Mouse (Mus musculus) MEL (cell line): Measurements from ENCODE around the gene Pip4k2a. TPM values are rescaled to one million over a fixed set of nuclear protein-coding genes. Genes with fewer than 3 reads are reported as not detected.

ENCODE experiments used
- DNase-seq: peaks from one replicate; pipeline ENCODE4 v3.0.0; 2011; ENCODE audit warnings: low read depth, low spot score
- H3K27ac ChIP-seq: 2 replicates; pipeline ENCODE4 v1.5.1; 2012; ENCODE audit warnings: low read depth, mild to moderate bottlenecking, control low read depth, low read length, moderate library complexity; ENCODE audit not compliant: control insufficient read depth
- H3K27me3 ChIP-seq, 2 experiments: fragments of 150-350 bp in 1 of 2; sonication (generic) in 1 of 2; 2 replicates each; pipeline ENCODE4 v1.6.1; 2012; ENCODE audit warnings: low read length in 2 of 2, mild to moderate bottlenecking in 2 of 2, improper control_type of control experiment in 1 of 2, moderate library complexity in 1 of 2; ENCODE audit not compliant: insufficient read depth in 2 of 2, control insufficient read depth in 1 of 2
- H3K36me3 ChIP-seq, 2 experiments: 2 replicates each; pipeline ENCODE4 v1.6.1; 2012 to 2014; ENCODE audit warnings: low read length in 2 of 2, improper control_type of control experiment in 1 of 2, inconsistent platforms in 1 of 2, mild to moderate bottlenecking in 1 of 2; ENCODE audit not compliant: insufficient read depth in 2 of 2, control insufficient read depth in 1 of 2
- H3K4me1 ChIP-seq, 2 experiments: fragments of 150-350 bp in 1 of 2; sonication (generic) in 1 of 2; 2 replicates each; pipeline ENCODE4 v1.6.1; 2012; ENCODE audit warnings: low read length in 2 of 2, improper control_type of control experiment in 1 of 2, mild to moderate bottlenecking in 1 of 2; ENCODE audit not compliant: insufficient read depth in 2 of 2, control insufficient read depth in 1 of 2
- H3K4me3 ChIP-seq, 2 experiments: fragments of 150-350 bp in 1 of 2; sonication (generic) in 1 of 2; 2 replicates each; pipeline ENCODE4 v1.5.1; 2012; ENCODE audit warnings: low read depth in 2 of 2, low read length in 2 of 2, mild to moderate bottlenecking in 2 of 2, moderate library complexity in 2 of 2, control low read depth in 1 of 2, improper control_type of control experiment in 1 of 2; ENCODE audit not compliant: control insufficient read depth in 1 of 2, insufficient read depth in 1 of 2
- H3K79me2 ChIP-seq: 2 replicates; pipeline ENCODE4 v1.6.1; 2012; ENCODE audit warnings: mild to moderate bottlenecking, low read length, moderate library complexity; ENCODE audit not compliant: control insufficient read depth, poor library complexity, insufficient read depth
- H3K9ac ChIP-seq: 2 replicates; pipeline ENCODE4 v1.6.1; 2012; ENCODE audit warnings: low read depth, mild to moderate bottlenecking, control low read depth, low read length, moderate library complexity; ENCODE audit not compliant: control insufficient read depth, poor library complexity, severe bottlenecking
- H3K9me3 ChIP-seq: fragments of 150-350 bp; sonication (generic); replicated peaks from 2 replicates; pipeline ENCODE4 v1.6.1; 2012; ENCODE audit warnings: mild to moderate bottlenecking, low read length, improper control_type of control experiment, moderate library complexity; ENCODE audit not compliant: insufficient read depth
- CHD1 ChIP-seq: IDR thresholded peaks from 2 replicates; pipeline ENCODE4 v1.6.1; 2012; ENCODE audit warnings: low read depth, mild to moderate bottlenecking, inconsistent platforms, low read length, improper control_type of control experiment
- CTCF ChIP-seq, 3 experiments: IDR thresholded peaks in 2 of 3; conservative IDR thresholded peaks in 1 of 3; 2 replicates each; pipeline ENCODE4 v1.5.1; 2011 to 2012; ENCODE audit warnings: low read length in 3 of 3, low read depth in 2 of 3, mild to moderate bottlenecking in 2 of 3, improper control_type of control experiment in 1 of 3, inconsistent platforms in 1 of 3, mixed read lengths in 1 of 3, moderate library complexity in 1 of 3; ENCODE audit not compliant: control insufficient read depth in 1 of 3, insufficient read depth in 1 of 3, poor library complexity in 1 of 3, severe bottlenecking in 1 of 3
- ELF1 ChIP-seq: IDR thresholded peaks from 2 replicates; pipeline ENCODE4 v1.6.1; 2014; ENCODE audit warnings: low read depth, mild to moderate bottlenecking, inconsistent platforms, low read length, improper control_type of control experiment, moderate library complexity
- ETS1 ChIP-seq: IDR thresholded peaks from 2 replicates; pipeline ENCODE4 v1.6.1; 2012; ENCODE audit warnings: low read depth, mild to moderate bottlenecking, inconsistent platforms, low read length, improper control_type of control experiment, moderate library complexity
- HCFC1 ChIP-seq: IDR thresholded peaks from 2 replicates; pipeline ENCODE4 v1.6.1; 2012; ENCODE audit warnings: low read depth, mild to moderate bottlenecking, inconsistent platforms, low read length, improper control_type of control experiment, moderate library complexity
- KAT2A ChIP-seq: conservative IDR thresholded peaks from 2 replicates; pipeline ENCODE4 v1.6.1; 2012; ENCODE audit warnings: low read depth, low read length, improper control_type of control experiment, inconsistent platforms
- MAFK ChIP-seq: IDR thresholded peaks from 2 replicates; pipeline ENCODE4 v1.6.1; 2011; ENCODE audit warnings: low read depth, mild to moderate bottlenecking, low read length, improper control_type of control experiment, borderline replicate concordance
- MEF2A ChIP-seq: IDR thresholded peaks from 2 replicates; pipeline ENCODE4 v1.6.1; 2014; ENCODE audit warnings: low read depth, mild to moderate bottlenecking, inconsistent platforms, low read length, improper control_type of control experiment; ENCODE audit not compliant: poor library complexity, insufficient replicate concordance, severe bottlenecking; ENCODE audit errors: extremely low read depth
- MXI1 ChIP-seq: IDR thresholded peaks from 2 replicates; pipeline ENCODE4 v1.6.1; 2011; ENCODE audit warnings: mild to moderate bottlenecking, low read depth, low read length, improper control_type of control experiment
- MYC ChIP-seq: IDR thresholded peaks from 2 replicates; pipeline ENCODE4 v1.6.1; 2011; ENCODE audit warnings: low read depth, mild to moderate bottlenecking, low read length, improper control_type of control experiment, moderate library complexity
- POLR2AphosphoS2 ChIP-seq: IDR thresholded peaks from 2 replicates; pipeline ENCODE4 v1.6.1; 2011; ENCODE audit warnings: low read length, improper control_type of control experiment
- POLR2AphosphoS5 ChIP-seq: IDR thresholded peaks from 2 replicates; pipeline ENCODE4 v1.6.1; 2012; ENCODE audit warnings: low read depth, borderline replicate concordance, mild to moderate bottlenecking, inconsistent platforms, low read length, moderate library complexity, mixed read lengths
- RAD21 ChIP-seq: IDR thresholded peaks from 2 replicates; pipeline ENCODE4 v1.6.1; 2011; ENCODE audit warnings: mild to moderate bottlenecking, low read depth, low read length, improper control_type of control experiment
- SIN3A ChIP-seq: IDR thresholded peaks from 2 replicates; pipeline ENCODE4 v1.6.1; 2012; ENCODE audit warnings: low read length, improper control_type of control experiment, inconsistent platforms
- USF1 ChIP-seq: IDR thresholded peaks from 2 replicates; pipeline ENCODE4 v1.6.1; 2014; ENCODE audit warnings: low read depth, mild to moderate bottlenecking, inconsistent platforms, low read length, improper control_type of control experiment, moderate library complexity
- ZC3H11A ChIP-seq: IDR thresholded peaks from 2 replicates; pipeline ENCODE4 v1.6.1; 2012; ENCODE audit warnings: low read depth, mild to moderate bottlenecking, inconsistent platforms, low read length, improper control_type of control experiment
- ZKSCAN1 ChIP-seq: IDR thresholded peaks from 2 replicates; pipeline ENCODE4 v1.6.1; 2012; ENCODE audit warnings: low read depth, mild to moderate bottlenecking, inconsistent platforms, low read length, improper control_type of control experiment, moderate library complexity
- ZMIZ1 ChIP-seq: IDR thresholded peaks from 2 replicates; pipeline ENCODE4 v1.6.1; 2012; ENCODE audit warnings: low read depth, mild to moderate bottlenecking, inconsistent platforms, low read length, improper control_type of control experiment, moderate library complexity
- ZNF384 ChIP-seq: IDR thresholded peaks from 2 replicates; pipeline ENCODE4 v1.6.1; 2012; ENCODE audit warnings: low read depth, mild to moderate bottlenecking, inconsistent platforms, low read length, improper control_type of control experiment
- polyA plus RNA-seq, 2 experiments: library from polyadenylated mRNA; stranded (reverse) in 1 of 2; unstranded in 1 of 2; fragments of >175 nt in 1 of 2; fragments of >200 nt in 1 of 2; gene quantifications; 2 replicates each; pipeline versions ENCODE4 v1.2.1 to v1.2.4; 2012; ENCODE audit warnings: low replicate concordance in 2 of 2, low read depth in 1 of 2; ENCODE audit not compliant: insufficient read length in 2 of 2, insufficient read depth in 1 of 2, missing spikeins in 1 of 2
- total RNA-seq: library from RNA; depleted of rRNA; stranded (reverse); fragments of 300-350 nt; gene quantifications from 2 replicates; pipeline ENCODE4 v1.2.3, GENCODE M21; 2012

Pip4k2a gene
- total and polyA plus RNA-seq, 3 experiments: 7.9 to 48.5 TPM; not detected in 1

DNA sequence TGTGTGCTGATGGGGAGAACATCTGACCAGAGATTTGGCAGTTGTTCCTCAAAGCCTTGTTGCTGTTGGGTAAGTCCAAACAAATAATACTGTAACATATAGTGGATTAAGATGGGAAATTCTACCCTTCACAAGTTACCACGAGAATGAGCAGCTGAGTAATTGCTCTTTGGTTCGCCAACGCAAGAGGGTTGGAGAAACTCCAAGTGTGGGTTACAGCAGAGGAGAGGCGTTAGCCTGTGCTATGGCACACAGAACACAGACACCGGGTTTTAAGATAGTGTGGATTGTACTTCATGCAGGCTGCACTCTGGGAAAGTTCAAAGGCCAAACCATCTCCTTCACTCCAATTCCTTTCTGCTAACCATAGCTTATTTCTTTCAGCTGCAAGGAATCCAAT lies 144.6 kb downstream of the Pip4k2a start:
- TF ChIP-seq USF1: no peak
- no peak for TF ChIP-seq ETS1
- no peak for TF ChIP-seq RAD21
- no peak for TF ChIP-seq CHD1
- TF ChIP-seq KAT2A: no peak
- TF ChIP-seq ZC3H11A: no peak
- TF ChIP-seq HCFC1: no peak
- no peak for TF ChIP-seq ZKSCAN1
- no peak for TF ChIP-seq ZMIZ1
- TF ChIP-seq POLR2AphosphoS5: no peak
- TF ChIP-seq MYC: no peak
- no peak for TF ChIP-seq MXI1
- no peak for TF ChIP-seq MEF2A
- TF ChIP-seq CTCF (IDR thresholded peaks at IDR 0.05 in 2 of 3, conservative IDR thresholded peaks at IDR 0.05 in 1 of 3; ENCODE audit: control insufficient read depth in 1 of 3, insufficient read depth in 1 of 3, low read depth in 2 of 3, low read length in 3 of 3, poor library complexity in 1 of 3, severe bottlenecking in 1 of 3): no peak
- no peak for TF ChIP-seq SIN3A
- no peak for TF ChIP-seq ZNF384
- no peak for TF ChIP-seq MAFK
- TF ChIP-seq, all 39 proteins: peak for 0
- Histone ChIP-seq H3K36me3 (no peaks in the 10 kb centered on the region), H3K79me2 (no peaks in the 10 kb centered on the region), H3K4me1 (no peaks in the 10 kb centered on the region), H3K27ac (no peak overlapping the region), H3K9me3 (no peaks in the 10 kb centered on the region), H3K27me3 (no peaks in the 10 kb centered on the region), H3K4me3 (no peak overlapping the region), H3K9ac (no peak overlapping the region)
- no peak for DNase-seq

DNA sequence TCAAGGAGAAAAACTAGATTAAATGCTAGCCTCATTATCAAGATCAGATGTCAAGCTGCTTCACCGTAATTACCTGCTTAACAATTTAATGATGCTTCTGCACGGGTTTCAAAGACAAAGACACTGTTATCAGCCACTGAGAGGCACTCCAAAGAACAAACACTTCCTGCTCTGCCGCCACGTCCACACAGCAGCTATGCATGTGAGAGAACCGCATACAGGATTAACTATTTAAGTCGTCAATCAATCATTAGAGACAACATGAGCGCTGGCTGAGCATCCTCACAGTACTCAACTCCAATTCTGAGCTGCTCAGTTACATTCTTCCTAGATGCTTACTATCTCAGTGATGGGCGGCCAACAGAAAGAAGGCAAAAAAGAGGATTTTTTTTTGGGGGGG lies 147.3 kb downstream of the Pip4k2a start:
- H3K79me2 ChIP-seq: no peaks in the 10 kb centered on the region
- H3K36me3 ChIP-seq: no peaks in the 10 kb centered on the region; a peak in 2 of 4 replicates
- no peak overlapping the region for H3K4me3 ChIP-seq
- TF ChIP-seq ELF1 (no peak), HCFC1 (no peak), POLR2AphosphoS2 (no peak)
- no peak overlapping the region for H3K9ac ChIP-seq
- no peak overlapping the region for H3K27ac ChIP-seq
- no peaks in the 10 kb centered on the region for H3K4me1 ChIP-seq
- H3K9me3 ChIP-seq: no peaks in the 10 kb centered on the region
- H3K27me3 ChIP-seq: no peaks in the 10 kb centered on the region
- DNase-seq: no peak
